In genomic region chr17:35710705-35711347, GRCm38 (mm10) we compare ENCODE assay signal across 8 mouse cellular contexts. TPM values are rescaled to one million over a fixed set of nuclear protein-coding genes. Genes with fewer than 3 reads are reported as not detected.
DNase-seq lines count a peak whose midpoint lies in the region; ATAC-seq and TF ChIP-seq lines count a peak whose summit lies in the region.

No protein-coding gene starts in this region.

- H3K27me3 ChIP-seq in lung, embryonic 16.5 days (ENCODE audit: control insufficient read depth, insufficient read depth, low read depth, low read length), result no peaks in the 10 kb centered on the region
- no peaks in the 10 kb centered on the region for H3K27me3 ChIP-seq in lung, postnatal 0 days (replicated peaks; ENCODE audit: insufficient read depth, low read length)
- no peaks in the 10 kb centered on the region for H3K27me3 ChIP-seq in embryonic facial prominence, embryonic 14.5 days (replicated peaks; ENCODE audit: control insufficient read depth, insufficient read depth, low read length)

- no peak for TF ChIP-seq CTCF in lung, postnatal 0 days (IDR thresholded peaks at IDR 0.05)

- no peak for TF ChIP-seq EP300 in lung, postnatal 0 days (IDR thresholded peaks at IDR 0.05)

- H3K4me1 ChIP-seq in lung, embryonic 16.5 days (replicated peaks; ENCODE audit: control insufficient read depth, insufficient read depth, low read length), result peaks cover 10% of the 10 kb centered on the region
- H3K4me1 ChIP-seq in lung, postnatal 0 days (ENCODE audit: insufficient read depth, low read depth, low read length), result no peaks in the 10 kb centered on the region
- peaks cover 17% of the 10 kb centered on the region; the same call in 1 of the 2 replicates for H3K4me1 ChIP-seq in embryonic facial prominence, embryonic 14.5 days (ENCODE audit: control insufficient read depth, insufficient read depth, low read length)

- H3K27ac ChIP-seq in lung, embryonic 16.5 days (ENCODE audit: low read length), result peak overlapping the region; percentile 13; the same call in 1 of the 2 replicates
- H3K27ac ChIP-seq in lung, postnatal 0 days (ENCODE audit: low read length), result no peak overlapping the region
- peak overlapping the region; percentile 65 for H3K27ac ChIP-seq in embryonic facial prominence, embryonic 14.5 days (replicated peaks; ENCODE audit: low read depth, low read length)

- no peak for DNase-seq in lung, postnatal 0 days (ENCODE audit: low spot score)
- peak; percentile 89 for DNase-seq in embryonic facial prominence, embryonic 14.5 days (ENCODE audit: low spot score)
- peak; percentile 85 to 89 for DNase-seq in kidney, adult 8-10 months
- DNase-seq in retina, postnatal 7 days (ENCODE audit: low read depth, low spot score), result peak; percentile 61
- DNase-seq in spleen, postnatal 4 days (ENCODE audit: low spot score in 2 of 2), result no peak
- no peak for DNase-seq in spleen, postnatal 14 days (ENCODE audit: low spot score in 2 of 2)

- no peak overlapping the region for H3K4me2 ChIP-seq in lung, embryonic 16.5 days (ENCODE audit: low read depth, low read length)
- H3K4me2 ChIP-seq in lung, postnatal 0 days (replicated peaks; ENCODE audit: low read depth, low read length), result no peak overlapping the region
- no peak overlapping the region for H3K4me2 ChIP-seq in embryonic facial prominence, embryonic 14.5 days (ENCODE audit: low read depth, low read length)

- peak overlapping the region; percentile 23; the same call in 1 of the 2 replicates for H3K9ac ChIP-seq in lung, embryonic 16.5 days (ENCODE audit: low read length)
- no peak overlapping the region for H3K9ac ChIP-seq in lung, postnatal 0 days (replicated peaks; ENCODE audit: low read depth)
- H3K9ac ChIP-seq in embryonic facial prominence, embryonic 14.5 days (ENCODE audit: low read depth, low read length), result peak overlapping the region; percentile 30; the same call in 1 of the 2 replicates

- H3K9me3 ChIP-seq in lung, embryonic 16.5 days (ENCODE audit: control insufficient read depth, low read length), result no peaks in the 10 kb centered on the region
- H3K9me3 ChIP-seq in lung, postnatal 0 days (ENCODE audit: low read length), result no peaks in the 10 kb centered on the region
- no peaks in the 10 kb centered on the region for H3K9me3 ChIP-seq in embryonic facial prominence, embryonic 14.5 days (ENCODE audit: control insufficient read depth, low read length)

- no peaks in the 10 kb centered on the region for H3K36me3 ChIP-seq in lung, embryonic 16.5 days (ENCODE audit: control insufficient read depth, insufficient read depth, low read length)
- H3K36me3 ChIP-seq in lung, postnatal 0 days (ENCODE audit: insufficient read depth, low read length), result no peaks in the 10 kb centered on the region
- H3K36me3 ChIP-seq in embryonic facial prominence, embryonic 14.5 days (ENCODE audit: control insufficient read depth, insufficient read depth, low read length), result no peaks in the 10 kb centered on the region

- no peak overlapping the region for H3K4me3 ChIP-seq in lung, embryonic 16.5 days (ENCODE audit: low read length)
- no peak overlapping the region for H3K4me3 ChIP-seq in lung, postnatal 0 days (ENCODE audit: low read depth, low read length)
- H3K4me3 ChIP-seq in embryonic facial prominence, embryonic 14.5 days (ENCODE audit: low read depth, low read length), result no peak overlapping the region

- 33% methylated on average over 8 of the region's 8 CpGs for WGBS in lung, embryonic 16.5 days
- 42% methylated on average over 8 of the region's 8 CpGs for WGBS in lung, postnatal 0 days
- WGBS in embryonic facial prominence, embryonic 14.5 days, result 31% methylated on average over 8 of the region's 8 CpGs

- peak; percentile 77 for ATAC-seq in lung, embryonic 16.5 days (ENCODE audit: low read depth)
- ATAC-seq in lung, postnatal 0 days, result no peak
- ATAC-seq in embryonic facial prominence, embryonic 14.5 days (ENCODE audit: low read depth), result peak; percentile 90
- ATAC-seq in inflammation-experienced regulatory T-cells, adult 6 months, result no peak

RNA-seq across cellular contexts. Expression of gene Ddr1, which starts 6.4 kb away (rescaled TPM):
- polyA plus RNA-seq in lung, embryonic 16.5 days (2015; fragmentation: Nextera tagmentation; extraction: Ambion mirVana), result 50.5 and 51.3 TPM in 2 replicates
- polyA plus RNA-seq in lung, postnatal 0 days (2015; fragmentation: Nextera tagmentation; extraction: Ambion mirVana), result 64.2 and 79.3 TPM in 2 replicates
- polyA plus RNA-seq in embryonic facial prominence, embryonic 14.5 days (2014; fragmentation: Nextera tagmentation; extraction: Ambion mirVana), result 50.6 and 54.1 TPM in 2 replicates
- 1 to 10 TPM in 1 of 3 experiments, under 1 TPM in 2; 0.65 to 1.1 (median 0.73) TPM for polyA plus RNA-seq in inflammation-experienced regulatory T-cells, adult 6 months (2017; shearing (Covaris generic))

RNA-seq across cellular contexts. Expression of gene Gtf2h4, which starts 37.3 kb away (rescaled TPM):
- 47.5 and 48.0 TPM in 2 replicates for polyA plus RNA-seq in lung, embryonic 16.5 days (2015; fragmentation: Nextera tagmentation; extraction: Ambion mirVana)
- polyA plus RNA-seq in lung, postnatal 0 days (2015; fragmentation: Nextera tagmentation; extraction: Ambion mirVana), result 19.2 and 21.4 TPM in 2 replicates
- polyA plus RNA-seq in embryonic facial prominence, embryonic 14.5 days (2014; fragmentation: Nextera tagmentation; extraction: Ambion mirVana), result 34.8 and 35.3 TPM in 2 replicates
- polyA plus RNA-seq in inflammation-experienced regulatory T-cells, adult 6 months (2017; shearing (Covaris generic)), result 10 to 100 TPM; 16.7 to 24.7 (median 17.9) TPM

RNA-seq across cellular contexts. Expression of gene Vars2, which starts 43.4 kb away (rescaled TPM):
- 22.8 and 25.4 TPM in 2 replicates for polyA plus RNA-seq in lung, embryonic 16.5 days (2015; fragmentation: Nextera tagmentation; extraction: Ambion mirVana)
- polyA plus RNA-seq in lung, postnatal 0 days (2015; fragmentation: Nextera tagmentation; extraction: Ambion mirVana), result 11.4 and 15.2 TPM in 2 replicates
- polyA plus RNA-seq in embryonic facial prominence, embryonic 14.5 days (2014; fragmentation: Nextera tagmentation; extraction: Ambion mirVana), result 14.2 and 15.1 TPM in 2 replicates
- 10 to 100 TPM; 10.4 to 13.2 (median 12.7) TPM for polyA plus RNA-seq in inflammation-experienced regulatory T-cells, adult 6 months (2017; shearing (Covaris generic))

Comparison
In these comparisons a context has a peak if more than half of its experiments do, and no peak if none do; other contexts are left out.
1. ATAC-seq: peak in lung, embryonic 16.5 days (single experiment) and embryonic facial prominence, embryonic 14.5 days (single experiment); none in lung, postnatal 0 days (single experiment) and inflammation-experienced regulatory T-cells, adult 6 months (single experiment).
2. DNase-seq: peak in embryonic facial prominence, embryonic 14.5 days (single experiment), kidney, adult 8-10 months (2 of 2) and retina, postnatal 7 days (single experiment); none in lung, postnatal 0 days (single experiment), spleen, postnatal 4 days (0 of 2) and spleen, postnatal 14 days (0 of 2).
3. RNA of gene Ddr1, which starts 6.4 kb away (polyA plus RNA-seq): 64.2 to 79.3 TPM in lung, postnatal 0 days, 50.6 to 54.1 TPM in embryonic facial prominence, embryonic 14.5 days and 50.5 to 51.3 TPM in lung, embryonic 16.5 days; 0.65 to 1.1 TPM in inflammation-experienced regulatory T-cells, adult 6 months; every median in the first group is over 10 times any median in the second.